Mouse (Mus musculus) mouse embryonic stem cell (cell line): ENCODE results near the gene Heg1.

Source experiments
- in situ Hi-C, 2 experiments: fragments of 300-500 bp; cut with MboI; formaldehyde crosslinking; loops; 1 replicate in 1 of 2; 3 replicates in 1 of 2; pipeline ENCODE4 v1.14.3; 2019 to 2020; ENCODE audit warnings: low sequenced_read_pairs in 2 of 2, low pct_unique_long_range_greater_than_20kb in 1 of 2, mixed read lengths in 1 of 2; ENCODE audit not compliant: unreplicated experiment in 1 of 2

The Heg1 gene

GRCm38 (mm10) chr16:33684162-33684702 is at the start of gene Heg1:
Gene Heg1, plus strand, starts transcription at chr16:33684370.
- in situ Hi-C loops = no loop called here

DNA sequence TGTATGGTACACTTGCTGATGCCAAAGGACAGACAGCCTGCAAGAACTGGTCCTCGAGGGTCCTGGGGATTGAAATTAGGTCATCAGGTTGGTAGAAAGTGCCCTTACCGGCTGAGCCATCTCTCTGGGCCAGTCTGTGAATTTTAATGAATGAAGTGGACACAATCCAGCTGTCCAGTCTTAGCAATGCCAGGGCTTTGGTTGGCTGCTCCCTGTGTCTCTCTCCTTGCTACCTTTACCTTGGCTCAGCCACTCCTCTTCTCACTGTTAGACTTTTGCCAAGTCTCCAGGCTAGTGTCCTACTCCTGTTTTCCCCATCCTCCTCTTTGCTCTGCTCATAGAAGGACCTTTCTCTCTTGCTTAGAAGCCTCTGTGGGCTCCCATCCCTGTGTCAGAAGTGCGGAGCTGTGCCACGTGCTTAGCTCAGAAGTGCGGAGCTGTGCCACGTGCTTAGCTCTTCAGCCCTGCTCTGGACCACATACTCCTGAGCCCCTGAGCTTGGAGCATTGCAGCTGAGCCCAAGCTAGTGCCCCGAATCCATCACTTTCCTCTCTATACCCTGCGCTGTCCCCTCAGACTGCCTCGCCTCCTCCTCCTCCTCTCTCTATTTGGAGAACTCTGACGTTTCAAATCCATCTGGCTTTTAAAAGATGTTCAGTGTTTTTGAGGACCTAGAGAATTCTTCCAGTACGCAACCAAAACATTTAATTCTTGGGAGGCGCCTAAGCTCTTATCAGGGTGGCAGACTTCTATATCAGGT is 48.2 kb upstream of the Heg1 start:
- in situ Hi-C loops = no loop called here

DNA sequence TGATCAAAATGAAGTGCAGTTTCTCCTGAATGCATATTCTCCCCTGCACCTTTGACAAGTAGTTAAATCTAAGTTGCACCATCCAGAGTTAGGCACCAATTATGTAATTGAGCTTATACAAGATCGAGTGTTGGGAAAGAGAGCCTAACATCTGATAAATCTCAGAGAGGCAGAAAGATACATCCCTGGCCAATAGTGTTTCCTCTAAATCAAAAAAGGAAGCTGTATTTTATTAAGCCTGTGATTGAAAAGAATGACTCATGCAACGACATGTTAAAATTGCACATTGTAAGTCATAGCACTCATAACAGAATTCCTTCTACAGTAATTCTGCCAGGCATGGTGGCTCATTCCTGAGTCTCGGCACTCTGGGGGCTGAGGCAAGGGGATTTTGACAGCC is 42.4 kb upstream of the Heg1 start:
- in situ Hi-C loops = no loop called here

DNA sequence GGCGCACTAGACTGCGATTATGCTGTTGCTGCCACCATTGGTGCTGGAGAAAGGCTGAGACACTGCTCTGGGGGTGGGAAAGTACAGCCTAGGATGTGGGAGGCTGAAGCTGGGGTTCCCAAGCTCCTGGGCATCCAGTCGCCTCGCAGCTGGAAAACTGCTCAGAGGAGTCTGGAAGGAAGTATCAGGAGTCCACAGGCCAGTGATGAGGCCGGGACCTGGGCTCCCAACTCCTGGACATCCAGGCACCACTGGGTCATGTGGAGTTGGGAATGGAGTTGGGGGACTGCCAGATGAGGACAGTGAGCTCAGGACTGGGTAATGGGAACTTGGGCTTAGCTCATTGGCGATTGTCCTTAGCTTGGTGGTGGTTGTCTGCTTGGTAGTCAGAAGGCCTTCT is 31.1 kb upstream of the Heg1 start:
- in situ Hi-C loops = no loop called here

DNA sequence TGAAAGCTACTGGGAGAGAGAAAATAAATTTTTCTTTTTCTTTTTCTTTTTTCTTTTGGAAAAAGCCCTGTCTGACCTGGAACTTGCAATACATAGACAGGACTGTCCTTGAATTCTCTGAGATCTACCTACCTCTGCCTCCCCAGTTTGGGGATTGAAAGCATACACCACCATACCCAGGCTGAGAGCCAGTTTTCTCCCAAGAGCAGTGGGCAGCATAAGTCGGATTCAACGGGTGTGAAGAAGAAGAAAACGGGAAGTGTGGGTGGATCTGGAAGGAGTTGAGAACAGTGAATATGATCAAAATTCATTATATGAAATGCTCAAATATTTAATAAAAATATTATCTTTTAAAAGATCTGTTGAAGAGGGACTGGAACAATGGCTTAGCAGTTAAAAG is 28.7 kb upstream of the Heg1 start:
- in situ Hi-C loops = no loop called here

GRCm38 (mm10) chr16:33657191-33657590 is 27.0 kb upstream of the Heg1 start:
- in situ Hi-C loops = no loop called here

DNA sequence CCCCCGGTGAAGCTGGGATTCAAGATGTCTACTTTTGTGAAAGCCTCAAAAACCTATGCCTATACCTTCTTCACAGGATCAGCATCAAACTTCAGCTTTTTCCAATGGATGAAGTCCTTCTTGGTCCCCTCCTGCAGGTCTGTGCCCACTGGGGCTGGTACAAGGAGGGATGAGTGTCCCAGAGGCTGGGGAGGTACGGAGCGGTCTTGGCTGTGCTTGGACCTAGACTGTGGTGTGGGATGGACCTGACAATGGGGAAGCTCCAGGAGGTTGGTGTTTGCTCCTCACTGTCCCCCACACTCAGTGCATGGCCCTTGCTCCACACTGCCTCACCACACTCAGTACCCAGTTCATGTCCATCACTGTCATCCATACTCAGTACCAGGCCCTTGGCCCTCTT is 26.0 kb upstream of the Heg1 start:
- in situ Hi-C loops = no loop called here

GRCm38 (mm10) chr16:33659521-33659920 is 24.6 kb upstream of the Heg1 start:
- in situ Hi-C loops = no loop called here

GRCm38 (mm10) chr16:33660125-33660524 is 24.0 kb upstream of the Heg1 start:
- in situ Hi-C loops = no loop called here

DNA sequence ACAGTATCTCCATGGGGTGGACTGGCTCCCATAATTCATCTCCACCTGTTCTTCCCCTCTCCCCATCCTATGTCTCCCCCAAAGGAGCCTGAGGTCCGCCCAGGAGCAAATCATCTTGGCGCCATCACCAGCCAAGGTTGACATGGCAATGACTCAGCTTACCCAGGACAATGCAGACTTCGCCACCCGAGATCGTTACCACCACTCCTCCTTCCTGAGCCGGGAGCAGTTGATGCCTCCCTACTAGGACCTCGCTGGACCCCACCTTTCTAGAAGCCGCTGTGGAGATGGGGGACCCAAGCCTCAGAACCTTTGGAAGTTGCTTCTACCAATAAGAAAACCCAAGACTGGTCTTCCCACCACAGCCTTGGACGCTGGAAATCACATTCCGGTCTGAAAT is 21.3 kb upstream of the Heg1 start:
- in situ Hi-C loops = no loop called here

DNA sequence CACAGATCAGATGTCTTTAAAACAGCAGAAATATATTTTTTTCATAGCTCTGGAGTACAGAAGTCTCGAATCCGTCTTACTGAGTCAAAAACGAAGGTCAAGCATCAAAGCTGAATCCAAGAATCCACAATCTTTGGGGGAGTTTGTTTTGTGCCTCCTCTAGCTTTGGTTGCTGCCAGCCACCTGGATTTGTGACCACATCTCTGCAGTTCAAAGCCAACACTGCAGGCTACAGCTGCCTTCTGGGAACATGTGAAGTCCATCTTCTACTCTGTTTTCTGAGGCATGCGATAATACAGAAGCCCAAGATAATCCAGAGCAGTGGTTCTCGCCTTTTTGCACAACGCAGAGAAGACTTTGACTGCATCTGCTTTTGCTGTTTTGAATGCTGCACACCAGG is 17.9 kb upstream of the Heg1 start:
- in situ Hi-C loops = no loop called here

DNA sequence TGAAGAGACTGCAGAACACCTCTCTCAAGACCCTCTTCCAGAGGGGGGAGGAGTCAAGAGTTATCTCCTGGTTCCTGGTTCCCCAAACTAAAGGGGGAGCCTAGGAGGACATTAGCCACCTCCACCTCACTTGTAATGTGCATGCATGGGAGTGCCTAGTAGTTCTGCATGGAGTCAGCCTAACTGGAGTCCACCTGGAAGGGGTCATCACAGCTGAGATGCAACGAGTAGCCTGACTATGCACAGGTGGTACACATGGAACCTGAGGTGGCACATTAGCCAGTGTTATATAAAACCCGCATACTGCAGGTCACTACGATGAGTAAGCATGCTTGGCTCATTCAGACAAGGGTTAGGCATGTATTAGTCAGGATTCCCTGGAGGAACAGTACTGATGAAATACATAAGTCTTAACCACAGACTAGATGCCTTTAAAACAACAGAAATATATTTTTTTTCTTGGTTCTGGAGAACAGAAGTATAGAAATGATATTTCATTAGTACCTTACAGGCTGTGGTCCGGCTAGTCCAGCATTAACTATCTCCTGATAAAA is 17.1 kb upstream of the Heg1 start:
- in situ Hi-C loops = no loop called here

DNA sequence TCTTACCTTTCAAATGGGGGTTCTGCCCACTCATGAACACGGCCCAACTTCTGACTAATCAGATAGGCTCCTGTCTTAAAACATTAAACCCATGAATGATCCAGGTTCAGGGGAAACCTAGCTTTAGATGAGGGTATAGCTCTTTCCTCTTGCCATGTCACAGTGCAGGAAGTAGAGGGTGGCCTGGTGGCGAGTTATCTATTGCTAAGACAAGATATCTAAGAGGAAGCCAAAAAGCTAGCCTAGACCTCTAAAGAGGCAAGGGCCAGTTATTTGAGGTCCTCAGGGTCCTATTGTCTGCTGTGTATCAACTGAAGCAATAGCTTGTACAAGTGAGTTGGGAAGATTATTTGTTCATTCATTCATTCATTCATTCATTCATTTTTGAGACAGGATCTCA is 15.7 kb upstream of the Heg1 start:
- in situ Hi-C loops = no loop called here

DNA sequence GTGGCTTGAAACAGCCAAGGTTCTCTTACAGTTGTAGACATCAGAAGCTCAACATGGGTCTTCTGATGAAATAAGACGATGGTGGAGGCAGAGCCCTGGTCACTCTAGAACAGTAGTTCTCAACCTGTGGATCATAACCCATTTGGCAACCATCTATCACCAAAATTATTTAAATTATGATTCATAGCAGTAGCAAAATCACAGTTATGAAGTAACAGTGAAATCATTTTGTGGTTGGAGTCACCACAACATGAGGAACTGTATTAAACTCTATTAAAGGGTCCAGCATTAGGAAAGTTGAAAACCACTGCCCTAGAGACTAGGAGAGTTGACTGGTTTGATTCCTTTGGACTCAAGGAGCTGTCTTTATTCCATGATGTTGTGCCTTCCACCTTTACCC is 15.1 kb upstream of the Heg1 start:
- in situ Hi-C loops = no loop called here

- in situ Hi-C loops = no loop called here
Measured at GRCm38 (mm10) chr16:33670340-33670739, 13.8 kb upstream of the Heg1 start.

- in situ Hi-C loops = no loop called here
Measured at GRCm38 (mm10) chr16:33670933-33671332, 13.2 kb upstream of the Heg1 start.

GRCm38 (mm10) chr16:33672188-33672587 is 12.0 kb upstream of the Heg1 start:
- in situ Hi-C loops = no loop called here

- in situ Hi-C loops = no loop called here
Measured at GRCm38 (mm10) chr16:33672643-33673042, 11.5 kb upstream of the Heg1 start.

- in situ Hi-C loops = no loop called here
Measured at GRCm38 (mm10) chr16:33673530-33674109, 10.6 kb upstream of the Heg1 start.
